Mouse (Mus musculus) limb, embryonic 14.5 days (tissue): ENCODE data around the gene 2210408I21Rik. TPM values are rescaled to one million over a fixed set of nuclear protein-coding genes. Genes with fewer than 3 reads are reported as not detected.

Experiments used
- ATAC-seq: fragments of 200-750 bp; cut with Nextera tagmentation; 2 replicates; pipeline ENCODE4 v1.8.0; 2017; ENCODE audit warnings: low read depth, moderate number of reproducible peaks, moderate TSS enrichment; ENCODE audit not compliant: low FRiP score
- DNase-seq: peaks from one replicate; pipeline ENCODE4 v3.0.0-alpha.2; 2015; ENCODE audit warnings: low spot score
- H3K27ac ChIP-seq: fragments of 300-500 bp; sonication (generic); replicated peaks from 2 replicates; pipeline ENCODE4 v1.5.1; 2014; ENCODE audit warnings: low read depth, mild to moderate bottlenecking, low read length, moderate library complexity, mixed read lengths
- H3K27me3 ChIP-seq: fragments of 300-500 bp; sonication (generic); 2 replicates; pipeline ENCODE4 v1.6.1; 2014; ENCODE audit warnings: low read length, mixed read lengths; ENCODE audit not compliant: control insufficient read depth, insufficient read depth
- H3K36me3 ChIP-seq: fragments of 300-500 bp; sonication (generic); 2 replicates; pipeline ENCODE4 v1.6.1; 2014; ENCODE audit warnings: mild to moderate bottlenecking, low read length, moderate library complexity, mixed read lengths; ENCODE audit not compliant: control insufficient read depth, insufficient read depth
- H3K4me1 ChIP-seq: fragments of 300-500 bp; sonication (generic); 2 replicates; pipeline ENCODE4 v1.6.1; 2014; ENCODE audit warnings: antibody characterized with exemption, low read length, mixed read lengths; ENCODE audit not compliant: control insufficient read depth, insufficient read depth
- H3K4me2 ChIP-seq: fragments of 300-500 bp; sonication (generic); replicated peaks from 2 replicates; pipeline ENCODE4 v1.6.1; 2014; ENCODE audit warnings: low read depth, mild to moderate bottlenecking, low read length, moderate library complexity; ENCODE audit not compliant: severe bottlenecking
- H3K4me3 ChIP-seq: fragments of 300-500 bp; sonication (generic); replicated peaks from 2 replicates; pipeline ENCODE4 v1.5.1; 2014; ENCODE audit warnings: low read length
- H3K9ac ChIP-seq: fragments of 300-500 bp; sonication (generic); 2 replicates; pipeline ENCODE4 v1.6.1; 2014; ENCODE audit warnings: mild to moderate bottlenecking, low read depth, low read length, moderate library complexity; ENCODE audit not compliant: severe bottlenecking
- H3K9me3 ChIP-seq: fragments of 300-500 bp; sonication (generic); 2 replicates; pipeline ENCODE4 v1.6.1; 2016; ENCODE audit warnings: low read length; ENCODE audit not compliant: control insufficient read depth
- POLR2A ChIP-seq: fragments of 200-500 bp; IDR thresholded peaks from 2 replicates; pipeline ENCODE4 v1.8.0; 2012; ENCODE audit warnings: inconsistent platforms, mild to moderate bottlenecking, moderate library complexity, borderline replicate concordance; ENCODE audit not compliant: insufficient read depth, insufficient read length; ENCODE audit errors: extremely low read depth
- WGBS: fragments of 180-500 bp; shearing (Covaris S2); extraction: QIAGEN DNeasy Blood & Tissue Kit; methylation state at CpG from one replicate; pipeline ENCODE4 v1.1.7; 2014; 5-methylcytosine and 5-hydroxymethylcytosine counted together
- polyA plus RNA-seq, 2 experiments: library from polyadenylated mRNA; depleted of rRNA in 1 of 2; stranded (reverse) in 1 of 2; unstranded in 1 of 2; fragments of >200 nt; fragmentation: Nextera tagmentation in 1 of 2; extraction: Ambion mirVana in 1 of 2; gene quantifications; 2 replicates each; pipeline versions ENCODE4 v1.2.1 to v1.2.3; 2012 to 2014

2210408I21Rik gene
- polyA plus RNA-seq, 2 experiments = 3.9 to 10.5 TPM

GRCm38 (mm10) chr13:77489938-77490651, 354.8 kb downstream of the 2210408I21Rik start:
- Histone ChIP-seq H3K36me3 (no peaks in the 10 kb centered on the region), H3K9ac (no peak overlapping the region), H3K27me3 (no peaks in the 10 kb centered on the region), H3K27ac (no peak overlapping the region), H3K9me3 (no peaks in the 10 kb centered on the region), H3K4me3 (no peak overlapping the region), H3K4me2 (no peak overlapping the region), H3K4me1 (no peaks in the 10 kb centered on the region)
- WGBS = 42% methylated on average over 3 of the region's 3 CpGs
- TF ChIP-seq POLR2A = no peak
- DNase-seq (no peak), ATAC-seq (no peak)

GRCm38 (mm10) chr13:77514046-77514445, 378.7 kb downstream of the 2210408I21Rik start:
- H3K27ac ChIP-seq = no peak overlapping the region
- H3K9ac ChIP-seq = no peak overlapping the region
- H3K9me3 ChIP-seq = no peaks in the 10 kb centered on the region
- H3K27me3 ChIP-seq = no peaks in the 10 kb centered on the region
- DNase-seq (no peak), ATAC-seq (no peak)
- no peak for TF ChIP-seq POLR2A
- H3K4me1 ChIP-seq = no peaks in the 10 kb centered on the region
- WGBS = 87% methylated on average over 1 of the region's 1 CpGs
- no peaks in the 10 kb centered on the region for H3K36me3 ChIP-seq
- H3K4me2 ChIP-seq = no peak overlapping the region
- no peak overlapping the region for H3K4me3 ChIP-seq

GRCm38 (mm10) chr13:77528960-77529699, 393.8 kb downstream of the 2210408I21Rik start:
- Histone ChIP-seq H3K36me3 (no peaks in the 10 kb centered on the region), H3K9me3 (no peaks in the 10 kb centered on the region), H3K9ac (no peak overlapping the region), H3K4me3 (no peak overlapping the region), H3K4me1 (no peaks in the 10 kb centered on the region), H3K4me2 (no peak overlapping the region), H3K27ac (no peak overlapping the region), H3K27me3 (no peaks in the 10 kb centered on the region)
- ATAC-seq (no peak), DNase-seq (no peak)
- TF ChIP-seq POLR2A = no peak
- WGBS = 48% methylated on average over 8 of the region's 8 CpGs

GRCm38 (mm10) chr13:77529760-77530159, 394.4 kb downstream of the 2210408I21Rik start:
- Histone ChIP-seq H3K27ac (no peak overlapping the region), H3K27me3 (no peaks in the 10 kb centered on the region), H3K4me3 (no peak overlapping the region), H3K36me3 (no peaks in the 10 kb centered on the region), H3K4me2 (no peak overlapping the region), H3K9ac (no peak overlapping the region), H3K4me1 (no peaks in the 10 kb centered on the region), H3K9me3 (no peaks in the 10 kb centered on the region)
- DNase-seq (no peak), ATAC-seq (no peak)
- no peak for TF ChIP-seq POLR2A

- Histone ChIP-seq H3K27me3 (no peaks in the 10 kb centered on the region), H3K9ac (no peak overlapping the region), H3K36me3 (no peaks in the 10 kb centered on the region), H3K9me3 (no peaks in the 10 kb centered on the region), H3K4me1 (no peaks in the 10 kb centered on the region), H3K4me2 (no peak overlapping the region), H3K27ac (no peak overlapping the region), H3K4me3 (no peak overlapping the region)
- no peak for TF ChIP-seq POLR2A
- no peak for DNase-seq
- 92% methylated on average over 4 of the region's 4 CpGs for WGBS
- ATAC-seq = no peak
Observed at GRCm38 (mm10) chr13:77537466-77537865, 402.1 kb downstream of the 2210408I21Rik start.
